Mouse (Mus musculus): ENCODE data around the gene Sult1b1. TPM values are rescaled to one million over a fixed set of nuclear protein-coding genes. Genes with fewer than 3 reads are reported as not detected.

Gene Sult1b1
- polyA plus RNA-seq, 1 experiment = not detected

GRCm38 (mm10) chr5:87482160-87482559 lies 55.8 kb downstream of the Sult1b1 start, which contains the start of gene Ugt2a2:
TSS of gene Ugt2a2 (minus strand) at chr5:87482260.
- Histone ChIP-seq H3K4me3 (ENCODE audit: insufficient read depth, low read depth, low read length) (no peak within 1 kb of the TSS), H3K4me1 (ENCODE audit: control insufficient read depth, insufficient read depth, low read length) (no peaks in the 10 kb centered on the region), H3K27ac (ENCODE audit: insufficient read depth, low read depth, low read length) (no peak within 1 kb of the TSS)
- WGBS = 68% methylated on average over 5 of the region's 5 CpGs
- TF ChIP-seq POLR2A (IDR thresholded peaks at IDR 0.05; ENCODE audit: insufficient read depth, low read depth, low read length) = no peak
- TF ChIP-seq CTCF (IDR thresholded peaks at IDR 0.05; ENCODE audit: insufficient read depth, low read depth, low read length) = no peak

Other genes starting within 250 kb of the Sult1b1 start
- gene Ugt2a3, start 201.0 kb downstream of the Sult1b1 start, polyA plus RNA-seq (2012; ENCODE audit: insufficient read depth, insufficient read length, low replicate concordance, missing spikeins) = not detected in 2 replicates
- not detected in 2 replicates for gene Ugt2b38, start 114.0 kb downstream of the Sult1b1 start, polyA plus RNA-seq (2012; ENCODE audit: insufficient read depth, insufficient read length, low replicate concordance, missing spikeins)
- gene Ugt2a2, start 55.9 kb downstream of the Sult1b1 start, polyA plus RNA-seq (2012; ENCODE audit: insufficient read depth, insufficient read length, low replicate concordance, missing spikeins) = not detected in 2 replicates
- gene Gm43638, start 51.4 kb downstream of the Sult1b1 start, polyA plus RNA-seq (2012; ENCODE audit: insufficient read depth, insufficient read length, low replicate concordance, missing spikeins) = not detected in 2 replicates
- not detected in 2 replicates for gene Ugt2a1, start 47.3 kb downstream of the Sult1b1 start, polyA plus RNA-seq (2012; ENCODE audit: insufficient read depth, insufficient read length, low replicate concordance, missing spikeins)
- not detected in 2 replicates for gene Sult1d1, start 30.8 kb upstream of the Sult1b1 start, polyA plus RNA-seq (2012; ENCODE audit: insufficient read depth, insufficient read length, low replicate concordance, missing spikeins)
- gene Sult1e1, start 53.4 kb upstream of the Sult1b1 start, polyA plus RNA-seq (2012; ENCODE audit: insufficient read depth, insufficient read length, low replicate concordance, missing spikeins) = not detected in 2 replicates
- gene Csn1s1, start 128.0 kb upstream of the Sult1b1 start, polyA plus RNA-seq (2012; ENCODE audit: insufficient read depth, insufficient read length, low replicate concordance, missing spikeins) = not detected in 2 replicates
- gene Csn2, start 161.4 kb upstream of the Sult1b1 start, polyA plus RNA-seq (2012; ENCODE audit: insufficient read depth, insufficient read length, low replicate concordance, missing spikeins) = not detected in 2 replicates
- not detected in 2 replicates for gene Csn1s2a, start 236.4 kb upstream of the Sult1b1 start, polyA plus RNA-seq (2012; ENCODE audit: insufficient read depth, insufficient read length, low replicate concordance, missing spikeins)